In the genomic region with DNA sequence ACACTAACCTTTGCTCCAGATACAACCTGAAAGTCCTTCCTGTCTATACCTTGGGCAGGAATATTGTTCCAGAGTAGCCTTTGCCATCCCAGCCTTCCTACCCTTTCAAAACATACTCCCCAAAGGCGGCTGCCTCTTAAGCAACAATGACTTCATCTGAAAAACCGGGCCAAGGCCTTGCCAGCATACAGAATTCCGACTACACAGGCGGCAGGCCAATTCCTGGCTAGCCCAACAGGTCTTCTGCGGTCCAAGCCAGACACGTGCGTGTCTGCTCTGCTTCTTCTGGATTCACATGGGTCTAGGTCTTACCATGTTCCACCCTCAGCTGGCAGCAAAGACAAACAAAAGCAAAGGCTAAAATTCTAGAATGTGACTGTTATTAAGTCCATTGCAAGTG, we compare ENCODE assay signal across 20 mouse cellular contexts. TPM values are rescaled to one million over a fixed set of nuclear protein-coding genes. Genes with fewer than 3 reads are reported as not detected.
DNase-seq lines count a peak whose midpoint lies in the region; ATAC-seq lines count a peak whose summit lies in the region.
"Had no signal": no experiment of that assay in that cellular context is flagged by ENCODE, and none has a peak within 500 bp of the region (broad histone marks: within the 10 kb centered on the region; RNA-seq: fewer than 3 reads in every experiment).

No protein-coding gene starts in this region.

- no peaks in the 10 kb centered on the region for H3K4me1 ChIP-seq in heart, embryonic 12.5 days (replicated peaks)
- no peaks in the 10 kb centered on the region for H3K4me1 ChIP-seq in kidney, embryonic 14.5 days (ENCODE audit: control insufficient read depth, insufficient read depth, low read length)
- H3K4me1 ChIP-seq: forebrain, embryonic 13.5 days; liver, embryonic 12.5 days; midbrain, embryonic 10.5 days had no signal

- H3K9me3 ChIP-seq in heart, embryonic 12.5 days (replicated peaks) = no peaks in the 10 kb centered on the region
- H3K9me3 ChIP-seq in kidney, embryonic 14.5 days (ENCODE audit: control insufficient read depth, low read length) = no peaks in the 10 kb centered on the region
- H3K9me3 ChIP-seq: forebrain, embryonic 13.5 days; limb, embryonic 10.5 days; liver, embryonic 12.5 days; midbrain, embryonic 10.5 days had no signal

- no peak overlapping the region for H3K4me3 ChIP-seq in heart, embryonic 12.5 days
- H3K4me3 ChIP-seq in kidney, embryonic 14.5 days (ENCODE audit: low read length) = no peak overlapping the region
- H3K4me3 ChIP-seq: forebrain, embryonic 13.5 days; left cerebral cortex, adult 2 months; limb, embryonic 10.5 days; liver, embryonic 12.5 days; midbrain, embryonic 10.5 days had no signal

- no peak for ATAC-seq in heart, embryonic 12.5 days (ENCODE audit: insufficient number of reproducible peaks, low FRiP score)
- ATAC-seq in kidney, embryonic 14.5 days (ENCODE audit: low FRiP score, low TSS enrichment) = no peak
- ATAC-seq: activated CD4-positive, CD25-positive, alpha-beta regulatory T cell, adult 4 months; forebrain, embryonic 13.5 days; hindbrain, embryonic 16.5 days; liver, embryonic 12.5 days had no signal

- DNase-seq in heart, adult 11 months = peak; percentile 88
- DNase-seq in ovary, postnatal 36 days (ENCODE audit: low spot score) = peak; percentile 39
- no peak for DNase-seq in ovary, postnatal 14 days (ENCODE audit: low spot score)
- peak; percentile 88 for DNase-seq in adrenal gland, postnatal 14 days
- DNase-seq in lung, postnatal 36 days = peak; percentile 71
- DNase-seq in urinary bladder, adult 18-20 months (ENCODE audit: low spot score in 2 of 2) = no peak
- DNase-seq: B cell, adult 2 months; kidney, adult 11 months; kidney, postnatal 14 days had no signal

- H3K9ac ChIP-seq in heart, embryonic 12.5 days = no peak overlapping the region
- no peak overlapping the region for H3K9ac ChIP-seq in kidney, embryonic 14.5 days (ENCODE audit: low read depth, low read length)
- H3K9ac ChIP-seq: forebrain, embryonic 13.5 days; liver, embryonic 12.5 days had no signal

- WGBS in heart, embryonic 12.5 days = 80% methylated on average over 7 of the region's 7 CpGs
- 88% methylated on average over 7 of the region's 7 CpGs for WGBS in kidney, embryonic 14.5 days

- H3K36me3 ChIP-seq in heart, embryonic 12.5 days = no peaks in the 10 kb centered on the region
- H3K36me3 ChIP-seq in kidney, embryonic 14.5 days (ENCODE audit: control insufficient read depth, insufficient read depth, low read length) = no peaks in the 10 kb centered on the region
- H3K36me3 ChIP-seq: limb, embryonic 10.5 days; liver, embryonic 12.5 days; midbrain, embryonic 10.5 days had no signal

- H3K4me2 ChIP-seq in heart, embryonic 12.5 days = no peak overlapping the region
- H3K4me2 ChIP-seq in kidney, embryonic 14.5 days (replicated peaks; ENCODE audit: low read depth, low read length) = no peak overlapping the region
- H3K4me2 ChIP-seq: forebrain, embryonic 13.5 days; liver, embryonic 12.5 days had no signal

- no peak overlapping the region for H3K27ac ChIP-seq in heart, embryonic 12.5 days (ENCODE audit: poor library complexity, severe bottlenecking)
- no peak overlapping the region for H3K27ac ChIP-seq in kidney, embryonic 14.5 days (ENCODE audit: low read depth, low read length)
- H3K27ac ChIP-seq: forebrain, embryonic 13.5 days; left cerebral cortex, adult 2 months; limb, embryonic 10.5 days; liver, embryonic 12.5 days; midbrain, embryonic 10.5 days had no signal

- 0 out of 2 replicates have a peak, but pooled peaks cover 5% of the 10 kb centered on the region for H3K27me3 ChIP-seq in heart, embryonic 12.5 days (replicated peaks)
- H3K27me3 ChIP-seq in kidney, embryonic 14.5 days (ENCODE audit: control insufficient read depth, insufficient read depth, low read length) = no peaks in the 10 kb centered on the region
- H3K27me3 ChIP-seq: forebrain, embryonic 13.5 days; liver, embryonic 12.5 days had no signal

RNA-seq across cellular contexts. Expression of a gene that starts 23.7 kb away (rescaled TPM):
- polyA plus RNA-seq in heart, embryonic 12.5 days (2016; fragmentation: Nextera tagmentation; extraction: Ambion mirVana) = 0.22 TPM in 2 replicates
- 1.6 and 3.6 TPM in 2 replicates for total RNA-seq in adrenal gland, postnatal 14 days (2021)
- 0.53 and 1.0 TPM in 2 replicates for polyA plus RNA-seq in kidney, embryonic 14.5 days (2014; fragmentation: Nextera tagmentation; extraction: Ambion mirVana)
- polyA plus RNA-seq: small intestine, adult 2 months; urinary bladder, adult 2 months had no signal

RNA-seq across cellular contexts. Expression of a gene that starts 39.1 kb away (rescaled TPM):
- polyA plus RNA-seq in heart, embryonic 12.5 days (2016; fragmentation: Nextera tagmentation; extraction: Ambion mirVana) = 465 and 478 TPM in 2 replicates
- total RNA-seq in adrenal gland, postnatal 14 days (2021) = 165 and 173 TPM in 2 replicates
- polyA plus RNA-seq in kidney, embryonic 14.5 days (2014; fragmentation: Nextera tagmentation; extraction: Ambion mirVana) = 502 and 534 TPM in 2 replicates

RNA-seq across cellular contexts. Expression of a gene that starts 42.8 kb away (rescaled TPM):
- 16.6 and 18.3 TPM in 2 replicates for polyA plus RNA-seq in heart, embryonic 12.5 days (2016; fragmentation: Nextera tagmentation; extraction: Ambion mirVana)
- 15.2 and 16.9 TPM in 2 replicates for total RNA-seq in adrenal gland, postnatal 14 days (2021)
- 22.0 and 31.0 TPM in 2 replicates for polyA plus RNA-seq in kidney, embryonic 14.5 days (2014; fragmentation: Nextera tagmentation; extraction: Ambion mirVana)

Comparison
In these comparisons a context has a peak if more than half of its experiments do, and no peak if none do; other contexts are left out.
1. DNase-seq: peak in heart, adult 11 months (single experiment), ovary, postnatal 36 days (single experiment), adrenal gland, postnatal 14 days (single experiment) and lung, postnatal 36 days (single experiment); none in ovary, postnatal 14 days (single experiment) and urinary bladder, adult 18-20 months (0 of 2).